Mouse (Mus musculus) retina, adult 2 months (tissue): ENCODE results near the gene Klhl2.

Source experiments
- DNase-seq: peaks from one replicate; pipeline ENCODE4 v3.0.0-alpha.2; 2012; ENCODE audit warnings: low read depth, low spot score

Klhl2 gene

DNA sequence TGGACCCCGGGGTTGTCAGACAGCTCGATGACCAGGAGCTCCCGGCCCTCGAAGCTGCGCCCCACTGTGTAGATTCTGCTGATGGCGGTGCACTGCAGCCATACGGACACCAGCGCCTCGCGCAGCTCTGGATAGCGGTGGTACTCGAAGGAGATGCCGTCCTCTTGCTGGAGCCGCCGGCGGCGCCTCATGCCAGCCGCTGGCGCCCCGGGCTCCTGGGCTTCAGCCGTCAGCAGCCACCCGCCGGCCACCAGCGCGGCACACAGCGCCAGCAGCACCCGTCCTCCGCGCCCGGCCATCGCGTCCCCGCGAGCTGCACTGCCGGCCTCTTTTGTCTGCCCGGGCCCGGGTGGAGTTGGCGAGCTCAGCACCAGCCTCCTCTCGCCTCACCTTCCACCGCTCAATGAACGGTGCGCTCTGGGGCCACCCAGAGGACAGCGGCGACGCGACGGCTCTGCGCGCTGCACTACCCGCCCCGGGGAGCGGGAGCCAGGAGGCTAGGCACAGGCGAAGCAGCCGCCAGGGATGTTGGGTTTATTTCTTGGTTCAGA lies 157.1 kb downstream of the Klhl2 start, which contains the start of gene Cpe:
TSS of gene Cpe (minus strand) at position 404 of the 551 bp plus-strand sequence.
- DNase-seq, result peak; percentile 73

DNA sequence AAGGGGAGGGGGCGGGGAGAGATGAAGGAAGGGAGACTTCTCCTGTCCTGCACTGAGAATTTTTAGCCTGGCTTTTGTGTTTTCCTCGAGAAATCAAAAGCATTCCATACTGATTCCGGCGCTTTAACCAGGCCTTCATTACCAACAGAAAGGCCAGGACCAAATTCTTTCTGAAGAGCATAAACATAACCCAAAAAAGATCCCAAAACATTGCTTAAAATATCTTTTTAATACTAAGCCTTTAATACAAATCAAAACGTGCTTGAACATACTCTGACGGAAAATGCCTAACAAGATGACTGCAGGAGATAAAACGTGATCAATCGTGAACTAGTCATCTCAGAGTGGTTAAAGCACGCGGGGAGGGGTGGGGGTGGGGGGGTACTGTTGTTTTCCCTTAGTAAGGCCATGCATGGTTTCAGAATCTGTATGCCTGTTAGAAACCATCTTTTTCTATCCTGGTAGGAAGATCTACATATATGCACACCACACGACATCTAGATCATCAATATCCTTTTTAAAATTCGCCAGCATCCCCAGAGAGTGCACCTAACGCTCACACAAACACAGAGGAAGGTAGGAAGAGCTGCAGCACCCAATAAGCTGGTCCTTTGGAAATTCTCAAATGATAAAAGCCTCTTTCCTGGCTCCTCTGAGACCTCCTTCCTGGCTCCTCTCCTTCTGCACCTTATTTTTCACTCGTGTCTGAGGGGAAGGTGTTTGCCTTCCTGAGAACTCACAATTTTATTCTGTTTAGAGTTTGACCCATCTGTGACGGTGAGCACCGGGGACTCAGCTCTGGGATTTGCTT lies 158.0 kb downstream of the Klhl2 start:
- no peak for DNase-seq

DNA sequence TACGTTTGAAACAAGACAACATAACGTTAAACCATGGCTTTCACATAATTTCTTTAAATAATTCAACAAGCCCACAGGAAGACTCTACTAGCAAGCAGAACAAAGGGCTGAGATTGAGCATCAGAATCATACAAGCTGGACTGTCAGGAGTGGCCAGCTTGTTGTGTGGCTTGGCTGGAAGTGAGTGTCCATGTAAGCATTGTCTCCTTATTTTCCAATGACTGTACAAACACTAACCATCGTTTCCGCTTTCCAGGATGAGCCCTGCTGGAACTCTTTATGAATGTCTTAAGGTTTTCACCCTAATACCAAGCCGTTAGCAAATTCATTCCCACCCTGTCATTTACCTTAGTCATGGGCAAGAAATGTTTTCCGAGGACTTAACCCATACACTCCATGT lies 159.0 kb downstream of the Klhl2 start:
- DNase-seq, result no peak

GRCm38 (mm10) chr8:64690306-64690705 lies 159.5 kb downstream of the Klhl2 start:
- no peak for DNase-seq
